Mouse (Mus musculus): ENCODE measurements around the gene Scamp4.

The Scamp4 gene

GRCm38 (mm10) chr10:80602698-80603325 is at the start of gene Scamp4, which contains the start of gene Adat3:
Scamp4 (plus strand) TSS chr10:80602872.
Adat3 (plus strand) TSS chr10:80602880.
- under 1% methylated on average over 54 of the region's 54 CpGs for whole genome bisulfite sequencing

DNA sequence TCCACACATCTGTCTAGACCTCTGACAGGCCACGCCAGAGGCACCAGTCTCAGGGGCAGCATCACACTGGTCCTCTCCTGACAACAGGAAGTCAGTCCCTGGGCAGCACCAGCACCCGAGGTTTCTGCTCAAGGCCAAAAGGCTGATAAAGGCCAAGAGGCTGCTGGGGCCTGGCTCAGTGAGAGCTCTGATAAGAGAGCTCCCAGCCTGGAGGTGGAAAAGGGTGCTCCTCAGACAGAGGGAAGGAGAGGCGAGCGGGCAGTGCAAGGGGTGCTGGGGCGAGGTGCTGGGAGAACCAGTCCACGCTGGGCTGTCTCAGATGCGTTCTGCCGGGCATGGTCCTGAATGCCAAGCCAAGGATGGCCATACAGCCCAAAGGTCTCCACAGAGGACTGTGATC is 49.1 kb upstream of the Scamp4 start:
- 93% methylated on average over 8 of the region's 8 CpGs for WGBS

DNA sequence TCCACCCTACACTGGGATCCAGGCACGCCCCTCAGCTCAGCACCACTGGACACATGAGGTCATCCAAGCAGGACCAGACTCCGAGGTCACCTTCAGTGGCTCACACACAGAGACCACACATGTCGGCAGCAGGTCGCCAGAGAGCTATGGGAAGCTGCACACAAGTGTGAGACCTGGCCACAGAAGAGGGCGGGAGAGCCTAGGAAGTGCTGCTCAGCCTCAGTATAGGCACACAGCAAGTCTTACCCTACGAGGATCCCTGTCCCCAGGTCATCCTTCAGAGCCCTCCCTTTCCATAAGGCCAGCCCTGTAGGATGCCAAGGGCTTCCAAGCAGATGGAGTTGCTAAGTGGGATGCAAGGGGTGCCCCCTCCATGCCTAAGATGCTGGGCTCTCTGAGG is 48.7 kb upstream of the Scamp4 start:
- WGBS, result 89% methylated on average over 6 of the region's 6 CpGs

DNA sequence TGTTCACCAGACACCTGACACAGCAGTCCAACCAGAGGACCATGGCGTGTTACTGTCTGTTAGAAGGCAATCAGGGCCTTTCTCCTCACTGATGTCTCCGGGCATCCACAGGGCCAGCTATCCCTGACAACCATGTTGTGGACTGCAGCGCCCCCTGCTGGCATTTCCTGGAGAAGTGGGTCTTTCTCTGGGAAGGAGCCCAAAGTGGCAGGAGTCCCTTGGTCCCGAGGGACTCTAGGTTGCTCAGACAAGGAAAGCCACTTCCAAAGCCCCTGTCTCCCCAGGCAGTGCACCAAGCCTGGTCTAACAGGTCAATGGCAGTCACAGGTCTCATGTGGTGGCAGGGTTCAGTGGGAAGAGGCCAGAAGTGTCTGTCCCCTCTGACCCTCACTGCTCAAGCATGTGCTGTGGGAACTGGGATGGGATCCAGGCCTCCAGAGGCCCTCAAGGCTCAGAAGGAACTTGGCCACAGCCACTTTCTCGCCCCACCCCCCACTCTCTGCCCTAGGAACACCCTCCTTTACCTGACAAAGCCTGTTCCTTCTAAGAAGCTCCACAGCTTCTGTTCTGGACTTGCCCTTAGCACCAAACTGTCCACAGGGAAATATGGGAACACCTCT is 45.2 kb upstream of the Scamp4 start:
- WGBS, result 30% methylated on average over 5 of the region's 5 CpGs

DNA sequence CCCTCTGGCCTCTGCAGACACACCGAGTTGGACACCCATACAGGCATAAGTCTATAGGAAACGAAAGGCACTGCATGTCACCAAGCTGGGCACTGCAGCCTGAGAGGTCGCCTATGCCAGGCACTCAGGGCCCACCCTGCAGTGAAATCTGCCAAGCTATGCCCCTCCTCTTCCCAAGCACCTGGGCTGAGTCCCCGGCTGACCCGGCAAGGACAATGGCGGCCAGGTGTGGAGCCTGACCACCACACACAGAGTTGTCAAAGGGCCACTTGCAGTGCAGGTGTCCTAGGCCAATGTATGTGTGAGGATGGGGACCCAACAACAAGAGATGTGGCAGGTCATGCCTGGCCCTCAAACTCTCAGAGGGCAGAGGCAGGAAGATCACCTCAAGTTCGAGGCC is 43.2 kb upstream of the Scamp4 start:
- 90% methylated on average over 7 of the region's 7 CpGs for WGBS

DNA sequence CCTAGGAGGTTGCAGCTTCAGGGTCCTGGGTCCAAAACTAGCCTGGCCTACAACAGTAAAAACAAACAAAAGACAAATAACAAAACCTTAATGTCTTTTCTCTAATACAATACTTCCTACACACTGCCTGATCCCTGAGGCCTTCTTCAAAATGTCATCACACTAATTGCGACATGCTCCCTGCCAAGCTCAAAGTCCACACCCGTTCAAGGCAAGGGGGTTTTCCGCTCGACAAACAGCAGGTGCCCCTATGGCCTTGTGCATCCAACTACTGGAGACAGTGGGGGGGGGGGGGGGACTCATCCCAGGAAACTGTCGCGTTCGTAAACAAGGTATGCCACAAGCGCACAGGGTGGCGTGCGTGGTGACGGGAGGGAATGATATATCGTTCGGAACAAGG is 42.1 kb upstream of the Scamp4 start:
- WGBS, result under 1% methylated on average over 13 of the region's 13 CpGs

- WGBS, result under 1% methylated on average over 69 of the region's 72 CpGs
Measured at GRCm38 (mm10) chr10:80561116-80561944, 41.3 kb upstream of the Scamp4 start, which contains the start of gene Rexo1. Rexo1 (minus strand) TSS chr10:80561560.

DNA sequence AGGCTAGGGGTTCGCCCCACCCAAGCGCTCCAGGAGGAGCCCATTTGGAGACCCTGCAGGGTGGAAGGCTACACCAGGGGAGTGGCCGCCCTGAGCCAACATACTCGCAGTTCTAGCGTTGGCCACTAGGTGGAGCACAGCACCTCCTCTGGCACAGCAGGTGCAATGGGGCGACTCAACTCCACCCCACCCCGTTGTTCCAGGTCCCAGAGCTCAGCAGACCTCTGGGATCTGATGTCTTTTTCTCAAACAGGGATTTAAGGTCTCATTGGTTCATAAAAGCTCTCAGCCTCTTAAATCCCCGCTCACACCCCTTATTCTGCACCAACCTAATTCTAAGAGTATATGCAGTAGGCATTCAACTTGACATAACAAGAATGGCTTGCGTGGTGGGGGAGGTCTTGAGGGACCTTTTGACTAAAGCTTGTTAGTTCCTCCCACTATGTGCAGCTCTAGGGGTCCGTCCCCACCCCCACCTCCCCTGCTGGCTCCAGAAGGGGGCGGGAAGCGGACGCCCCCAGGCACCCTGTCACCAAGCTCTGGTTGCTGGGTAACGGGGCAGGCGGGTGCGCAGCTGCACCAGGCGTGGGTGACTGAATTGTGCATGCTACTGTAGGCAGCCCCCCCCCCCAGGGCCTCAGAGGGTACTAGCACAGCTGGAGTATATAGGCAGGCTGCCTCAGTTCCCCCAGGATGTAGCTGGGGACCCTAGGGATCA is 36.1 kb upstream of the Scamp4 start:
- WGBS, result 14% methylated on average over 17 of the region's 17 CpGs

GRCm38 (mm10) chr10:80568876-80569275 is 33.8 kb upstream of the Scamp4 start:
- WGBS, result 97% methylated on average over 29 of the region's 29 CpGs

DNA sequence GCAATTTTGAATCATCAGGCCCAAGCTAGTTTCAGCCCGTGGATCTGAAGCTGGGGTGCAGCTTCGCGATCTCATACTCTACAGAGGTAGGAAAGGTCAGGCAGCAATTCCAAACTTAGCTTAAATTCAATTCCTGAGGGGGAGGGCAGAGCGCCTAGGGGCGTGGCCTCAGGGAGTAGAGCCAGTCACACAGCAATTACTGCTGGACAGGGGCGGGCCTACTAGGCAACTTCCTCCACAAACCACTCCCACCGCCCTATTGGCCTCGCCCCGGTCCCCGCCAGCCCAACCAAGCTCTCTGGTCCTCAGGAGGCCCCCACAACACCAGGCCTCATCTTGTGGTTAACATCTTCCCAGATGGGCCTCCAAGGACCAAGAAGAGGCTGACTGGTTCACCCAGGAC is 33.0 kb upstream of the Scamp4 start:
- 53% methylated on average over 10 of the region's 10 CpGs for WGBS

DNA sequence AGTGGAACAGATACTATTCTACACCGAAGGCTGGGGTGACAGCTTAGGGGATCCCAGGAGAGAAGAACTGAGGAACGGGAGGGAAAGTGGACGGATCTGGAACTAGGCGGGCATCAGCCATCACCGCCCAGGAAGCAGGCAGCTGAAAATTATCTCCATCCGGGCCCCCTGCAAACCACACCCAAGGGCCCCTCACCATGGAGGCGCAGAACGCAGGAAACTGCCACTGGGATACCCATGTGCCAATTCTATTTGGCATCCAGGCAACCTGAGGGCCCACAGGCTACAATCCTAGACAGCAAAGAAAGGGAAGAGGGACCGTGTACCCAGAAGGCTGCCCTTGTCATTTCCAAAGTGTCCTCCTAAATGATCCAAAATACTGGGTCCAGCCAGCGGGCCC is 32.3 kb upstream of the Scamp4 start:
- WGBS, result 88% methylated on average over 10 of the region's 10 CpGs

- WGBS, result 31% methylated on average over 30 of the region's 30 CpGs
Measured at GRCm38 (mm10) chr10:80570871-80571836, 31.5 kb upstream of the Scamp4 start.

GRCm38 (mm10) chr10:80572477-80572876 is 30.2 kb upstream of the Scamp4 start:
- WGBS, result 70% methylated on average over 2 of the region's 2 CpGs

GRCm38 (mm10) chr10:80573944-80574343 is 28.7 kb upstream of the Scamp4 start:
- WGBS, result 44% methylated on average over 9 of the region's 9 CpGs

DNA sequence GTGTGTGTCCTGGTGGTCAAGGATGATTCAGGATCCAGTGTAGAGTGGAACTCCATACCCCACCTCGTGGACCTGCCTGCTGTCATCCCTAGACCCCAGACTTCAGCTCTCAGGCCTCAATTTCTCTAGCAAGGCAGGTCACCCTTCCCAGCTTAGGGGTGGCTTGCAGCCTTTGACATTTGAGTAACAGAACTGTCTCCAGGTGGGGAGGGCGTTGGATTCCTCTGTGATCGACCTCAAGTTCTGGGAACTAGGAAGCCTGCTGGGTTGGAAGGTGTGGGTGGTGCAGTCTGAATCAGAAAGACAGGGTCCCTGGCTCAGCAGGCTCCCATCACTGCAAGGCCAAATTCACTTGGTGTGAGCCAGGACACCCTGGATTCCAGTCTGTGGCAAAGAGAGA is 27.8 kb upstream of the Scamp4 start:
- WGBS, result 54% methylated on average over 3 of the region's 3 CpGs

DNA sequence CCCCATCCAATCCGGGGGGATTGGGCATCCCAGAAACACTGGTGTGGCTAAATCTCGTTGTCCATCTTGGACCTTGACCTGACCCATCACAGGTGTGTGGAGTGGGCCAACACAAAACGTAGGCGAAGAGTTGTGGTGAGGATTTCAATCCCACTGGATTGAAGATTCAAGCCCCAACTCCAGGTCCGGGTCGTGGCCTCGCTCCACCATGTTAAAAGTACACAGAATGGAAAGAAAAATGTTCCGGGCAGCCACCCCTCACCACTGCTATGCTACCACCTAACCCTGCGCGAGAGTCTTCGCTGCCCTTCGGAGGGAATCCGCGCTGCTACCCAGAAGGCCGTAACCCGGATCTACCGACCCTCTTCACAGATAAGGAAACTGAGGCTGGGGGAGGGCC is 26.7 kb upstream of the Scamp4 start:
- WGBS, result 15% methylated on average over 17 of the region's 17 CpGs

DNA sequence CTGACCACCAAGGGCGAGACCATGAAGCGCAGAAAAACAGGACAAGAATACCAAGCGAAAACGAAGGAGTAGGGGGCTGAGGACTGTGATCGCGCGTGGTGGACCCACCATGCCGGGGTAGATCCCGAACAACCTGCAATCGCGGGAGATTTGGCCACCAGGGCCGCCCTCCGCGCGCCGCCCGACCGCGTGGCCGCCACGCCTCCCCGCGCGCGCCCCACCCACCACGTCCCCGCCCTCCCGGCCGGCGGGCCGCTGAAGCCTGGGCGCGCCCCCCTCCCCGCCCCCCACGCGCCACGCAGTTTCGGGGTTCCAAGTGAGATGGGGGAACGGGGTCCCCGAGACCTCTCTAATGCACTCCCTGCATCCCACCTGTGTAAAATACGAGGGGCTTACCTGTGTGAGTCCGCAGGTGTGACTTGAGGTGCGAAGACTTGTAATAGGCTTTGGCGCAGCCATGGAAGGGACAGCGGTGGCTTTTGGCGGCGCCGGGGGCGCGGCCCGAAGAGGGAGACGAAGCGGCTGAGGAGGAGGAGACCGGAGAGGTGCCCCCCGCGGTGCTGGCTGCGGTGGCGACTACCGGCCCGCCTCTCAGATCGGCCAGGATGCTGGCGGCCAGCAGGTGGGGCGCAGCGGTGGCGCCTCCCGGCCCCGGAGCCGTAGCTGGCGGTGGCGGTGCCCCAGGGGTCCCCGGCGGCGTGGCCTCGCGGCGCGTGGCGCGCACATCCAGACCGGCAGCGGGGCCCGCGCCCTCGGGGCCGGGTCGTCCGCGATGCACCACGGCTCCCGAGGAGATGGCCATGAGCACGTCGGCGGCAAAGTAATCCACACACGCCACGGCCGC is 26.1 kb upstream of the Scamp4 start:
- under 1% methylated on average over 88 of the region's 96 CpGs for WGBS

DNA sequence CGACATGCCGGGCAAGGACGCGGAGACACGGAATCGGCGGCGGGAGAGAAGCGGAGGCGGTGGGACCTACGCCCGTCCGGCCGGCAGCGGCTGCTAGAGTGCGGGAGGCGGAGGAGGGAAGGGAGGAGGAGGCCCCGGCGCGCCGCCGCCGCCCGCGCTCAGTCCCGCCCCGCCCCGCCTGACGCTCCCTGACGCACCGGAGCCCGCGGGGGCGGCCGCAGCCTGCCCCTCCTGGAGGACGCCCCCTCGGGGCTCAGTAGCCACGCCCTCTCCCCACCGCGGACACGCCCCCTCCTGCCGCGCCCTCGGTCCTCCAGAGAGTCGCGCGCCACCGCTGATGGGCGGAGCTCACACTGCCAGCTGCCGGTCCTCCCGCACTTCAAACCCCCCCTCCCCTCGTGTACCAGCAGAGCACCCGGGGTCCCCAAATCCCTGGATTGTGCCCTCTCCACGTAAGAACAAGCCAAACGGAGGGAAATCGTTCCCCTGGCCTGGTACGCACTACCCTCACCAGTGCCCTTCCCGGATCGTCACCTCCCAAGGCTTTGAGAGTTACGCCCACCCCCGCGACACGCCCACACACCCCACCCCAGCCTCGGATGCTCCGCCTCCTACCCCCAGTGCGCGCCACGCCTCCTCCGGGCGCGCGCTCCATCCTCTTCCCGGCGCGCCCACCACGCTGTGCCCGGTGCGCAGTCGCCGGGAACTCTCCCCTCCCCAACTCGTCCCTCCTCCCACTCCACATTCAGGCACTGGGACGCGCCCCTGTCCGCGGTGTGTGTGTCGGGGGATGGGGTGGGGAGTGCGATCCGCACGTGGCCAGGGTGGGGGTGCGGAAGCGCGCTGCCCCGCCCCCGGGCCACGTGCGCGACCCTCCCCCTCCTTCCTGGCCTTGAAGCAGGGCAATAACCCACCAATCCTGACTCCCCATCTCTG is 25.2 kb upstream of the Scamp4 start, which contains the start of gene Klf16:
TSS of gene Klf16 (minus strand) at position 127 of the 936 bp plus-strand sequence.
- WGBS, result under 1% methylated on average over 89 of the region's 97 CpGs

All from cerebral cortex, adult 2 months (tissue).